Mouse (Mus musculus): ENCODE data around the gene Asb4.

The Asb4 gene

GRCm38 (mm10) chr6:5443104-5443863 is 60.1 kb downstream of the Asb4 start:
- DNase-seq (ENCODE audit: extremely low spot score, low read depth, low spot score), result no peak

DNA sequence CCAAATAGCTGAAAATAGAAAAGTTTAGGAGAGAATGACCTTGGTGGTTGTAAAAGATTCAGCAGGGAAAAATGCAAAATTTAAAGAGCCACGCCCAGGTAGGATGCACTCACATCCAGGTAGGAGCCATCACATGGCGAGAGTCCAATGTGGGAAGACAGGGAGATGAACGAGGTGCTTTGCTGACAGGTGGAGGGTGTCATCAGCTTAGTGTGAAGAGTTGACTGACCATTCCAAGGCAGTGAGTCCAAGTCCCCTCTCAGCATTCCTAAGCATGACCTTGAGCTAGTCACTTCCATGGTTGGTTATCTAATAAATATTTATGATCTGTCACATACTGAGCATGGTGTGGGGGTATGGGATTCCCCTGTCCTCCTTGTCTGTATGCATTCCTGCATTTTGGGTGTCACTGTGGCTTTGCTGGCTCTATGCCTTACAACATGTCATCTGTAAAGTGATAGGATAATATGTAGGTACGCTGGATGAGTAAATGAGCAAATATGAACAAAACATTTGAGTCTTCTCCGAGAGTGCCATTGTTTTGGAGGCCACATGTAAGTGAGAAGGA is 61.2 kb downstream of the Asb4 start:
- no peak for DNase-seq (ENCODE audit: extremely low spot score, low read depth, low spot score)

DNA sequence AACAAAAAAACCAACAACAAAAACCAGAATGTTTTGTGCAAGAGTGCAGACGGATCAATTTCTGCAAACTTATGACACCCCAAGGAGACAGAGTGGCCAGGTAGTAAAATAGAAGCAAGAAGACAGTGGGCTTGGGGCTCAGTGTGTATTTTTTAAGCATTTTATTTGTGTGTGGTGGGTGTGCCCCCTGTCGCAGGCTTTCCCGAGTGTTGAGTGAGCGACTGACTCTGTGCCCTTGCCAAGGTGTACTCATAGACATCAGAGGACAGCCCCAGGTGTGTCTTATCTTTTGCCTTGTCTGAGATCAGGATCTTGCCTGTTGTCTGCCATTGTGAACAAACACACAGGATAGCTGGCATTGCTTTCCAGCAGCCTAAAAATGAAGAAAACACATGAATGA is 63.8 kb downstream of the Asb4 start:
- no peak for DNase-seq (ENCODE audit: extremely low spot score, low read depth, low spot score)

DNA sequence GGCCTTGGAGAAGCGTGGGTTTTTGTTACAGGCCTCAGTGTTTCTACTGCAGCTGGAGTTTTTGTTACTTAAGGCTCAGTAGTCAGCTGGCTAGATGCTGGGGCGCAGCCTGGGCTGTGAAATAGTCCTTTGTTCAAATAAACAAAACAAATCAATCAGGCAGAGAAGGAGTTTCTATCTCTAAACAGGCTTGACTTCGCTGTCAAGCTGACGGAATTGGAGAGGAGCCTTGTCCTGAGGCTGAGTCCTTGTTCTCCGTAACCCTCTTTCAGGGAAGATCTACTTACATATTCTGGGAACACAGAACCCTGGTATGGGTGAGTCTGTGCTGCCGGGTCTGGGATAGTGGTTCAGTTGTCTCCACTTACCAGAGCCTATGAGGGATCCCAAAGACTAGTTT is 64.4 kb downstream of the Asb4 start:
- DNase-seq (ENCODE audit: extremely low spot score, low read depth, low spot score), result no peak

GRCm38 (mm10) chr6:5448396-5448795 is 65.2 kb downstream of the Asb4 start:
- DNase-seq (ENCODE audit: extremely low spot score, low read depth, low spot score), result no peak

DNA sequence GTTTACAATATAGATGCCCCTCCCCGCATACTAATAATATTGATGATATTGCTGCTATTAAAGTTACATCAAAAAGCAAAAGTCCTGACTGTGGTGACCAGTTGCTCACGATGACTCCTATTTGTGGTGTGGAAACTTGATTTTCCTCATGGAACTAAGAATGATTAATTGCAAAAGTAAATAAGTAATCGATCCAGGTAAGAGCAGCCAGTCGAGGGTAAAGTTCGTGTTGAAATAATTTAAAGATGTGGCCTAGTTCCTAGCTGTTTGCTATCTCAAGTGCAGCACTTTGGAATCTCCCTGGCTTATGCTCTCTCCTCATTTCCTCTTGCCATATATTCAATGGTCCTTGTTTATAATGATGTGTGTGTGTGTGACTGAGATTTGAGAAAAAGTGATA is 66.7 kb downstream of the Asb4 start:
- no peak for DNase-seq (ENCODE audit: extremely low spot score, low read depth, low spot score)

DNA sequence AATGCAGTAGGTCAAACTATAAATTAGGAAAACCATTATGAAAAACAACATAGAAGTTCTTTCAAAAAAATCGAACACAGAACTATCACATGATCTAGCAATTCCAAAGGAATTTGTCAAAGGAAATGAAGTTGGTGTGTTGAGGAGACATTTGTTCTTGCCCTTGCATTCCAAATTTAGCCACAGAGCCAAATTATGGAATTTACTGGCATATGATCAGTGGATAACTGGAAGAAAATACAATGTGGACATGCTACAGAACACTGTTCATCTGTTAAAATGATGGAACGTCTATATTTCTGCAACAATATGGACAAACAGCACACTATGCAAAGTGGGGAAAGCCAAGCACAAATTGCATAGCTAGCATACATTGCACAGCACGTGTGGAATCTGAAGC is 72.7 kb downstream of the Asb4 start:
- DNase-seq (ENCODE audit: extremely low spot score, low read depth, low spot score), result no peak

- no peak for DNase-seq (ENCODE audit: extremely low spot score, low read depth, low spot score)
These were observed 87.5 kb downstream of the Asb4 start for GRCm38 (mm10) chr6:5470480-5471318.

GRCm38 (mm10) chr6:5472692-5473091 is 89.5 kb downstream of the Asb4 start:
- no peak for DNase-seq (ENCODE audit: extremely low spot score, low read depth, low spot score)

DNA sequence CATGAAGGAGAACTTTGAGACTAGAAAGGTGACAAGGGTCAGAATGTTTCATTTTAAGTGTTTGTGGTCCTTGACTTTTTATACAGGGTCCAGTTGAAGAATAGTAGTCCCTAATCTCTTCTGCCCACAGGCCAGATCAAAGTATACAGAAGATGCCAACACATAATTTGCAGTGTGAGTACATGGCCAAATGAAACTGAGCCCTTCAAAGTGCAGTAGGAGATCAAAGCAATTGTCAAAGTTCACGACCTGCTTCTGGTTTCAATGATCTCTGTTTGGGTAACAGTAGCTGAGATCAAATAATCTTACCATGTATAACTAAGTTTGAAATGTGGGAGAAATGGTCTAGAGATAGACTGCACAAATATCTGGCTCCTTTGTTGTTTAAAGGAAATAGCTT is 90.8 kb downstream of the Asb4 start:
- DNase-seq (ENCODE audit: extremely low spot score, low read depth, low spot score), result no peak

DNA sequence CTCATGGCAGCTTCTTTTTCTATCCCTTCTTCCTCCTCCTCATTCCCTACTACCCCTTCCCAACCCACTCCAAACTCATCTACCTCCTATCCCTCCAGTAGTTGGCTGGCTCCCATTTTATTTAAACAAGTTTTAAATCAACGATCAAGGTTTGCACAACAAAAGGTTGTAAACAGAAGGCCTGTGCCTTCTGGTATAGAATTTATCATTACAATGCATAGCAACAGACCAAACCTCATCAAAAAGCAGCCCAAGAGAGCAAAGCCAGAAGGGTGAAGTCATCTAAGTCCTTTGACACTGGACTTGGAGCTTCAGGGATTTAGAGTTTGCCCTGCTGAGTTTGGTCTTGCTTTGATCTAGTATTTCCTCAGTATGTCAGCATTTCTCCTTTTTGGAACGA is 97.9 kb downstream of the Asb4 start:
- DNase-seq (ENCODE audit: extremely low spot score, low read depth, low spot score), result no peak

DNA sequence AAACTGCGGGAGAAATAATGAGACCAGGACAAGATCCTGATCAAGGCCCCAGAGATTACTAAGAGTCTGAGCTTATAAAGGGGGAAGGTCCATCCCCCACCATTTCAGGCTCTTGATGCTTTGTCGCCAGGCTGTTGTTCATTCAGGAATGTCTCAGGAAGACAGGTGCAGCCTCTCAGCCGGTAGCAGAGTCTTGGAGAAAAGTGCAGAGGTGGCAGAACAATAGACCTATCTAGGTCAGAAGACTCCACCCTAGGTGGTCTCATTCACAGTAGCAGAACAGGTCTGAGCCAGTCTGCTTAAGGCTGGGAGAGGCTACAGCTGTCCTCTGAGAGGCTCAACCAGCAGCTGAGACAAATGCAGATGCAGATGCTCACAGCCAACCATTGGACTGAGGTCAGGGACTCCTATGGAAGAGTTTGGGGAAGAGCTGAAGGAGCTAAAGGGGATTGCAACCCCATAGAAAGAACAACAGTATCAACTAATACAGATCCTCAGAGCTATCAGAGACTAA is 99.1 kb downstream of the Asb4 start:
- no peak for DNase-seq (ENCODE audit: extremely low spot score, low read depth, low spot score)

Data from hindlimb bud, embryonic 11.5 days (tissue).